Mouse (Mus musculus) urinary bladder, postnatal 14 days (tissue): ENCODE measurements around the gene Rab38.

Source experiments
- DNase-seq: peaks from one replicate; pipeline ENCODE4 v3.0.0; 2021; ENCODE audit warnings: low spot score

Gene Rab38

DNA sequence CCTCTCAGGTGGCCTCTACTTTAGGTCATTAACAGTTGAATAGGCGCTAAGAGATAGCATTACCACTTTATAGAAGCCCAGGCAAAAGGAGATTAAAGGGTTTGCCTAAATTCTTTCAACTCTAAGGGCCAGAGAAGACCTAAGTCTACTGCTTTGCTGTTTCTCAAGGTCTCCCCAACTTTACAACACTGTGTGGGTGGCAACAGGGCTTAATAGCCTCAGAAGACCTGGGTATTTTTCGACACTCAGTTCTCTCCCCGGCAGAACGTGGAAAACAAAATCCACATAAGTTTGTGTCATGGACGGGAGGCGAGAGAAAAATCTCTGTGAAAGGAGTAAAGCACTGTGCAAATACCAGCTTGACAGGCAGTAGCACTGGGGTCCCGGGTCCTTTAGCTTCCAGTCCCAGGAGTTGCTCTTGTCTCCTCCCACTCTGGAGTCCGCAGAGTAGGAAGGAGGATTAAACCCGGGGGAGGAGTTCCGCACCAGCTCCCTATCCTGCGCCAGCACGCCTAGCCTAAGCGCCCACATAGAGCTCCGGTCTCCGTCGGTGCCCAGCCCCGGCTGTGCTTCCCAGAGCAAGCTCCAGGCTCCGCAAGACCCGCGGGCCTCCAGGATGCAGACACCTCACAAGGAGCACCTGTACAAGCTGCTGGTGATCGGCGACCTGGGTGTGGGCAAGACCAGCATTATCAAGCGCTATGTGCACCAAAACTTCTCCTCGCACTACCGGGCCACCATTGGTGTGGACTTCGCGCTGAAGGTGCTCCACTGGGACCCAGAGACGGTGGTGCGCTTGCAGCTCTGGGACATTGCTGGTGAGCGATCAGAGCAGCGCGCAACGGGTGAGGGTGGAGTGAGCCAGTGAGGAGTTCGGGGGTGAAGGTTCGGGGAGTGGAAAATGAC, at the start of gene Rab38:
Gene Rab38, plus strand, starts transcription at position 488 of the 906 bp plus-strand sequence.
- peak; percentile 66 for DNase-seq

DNA sequence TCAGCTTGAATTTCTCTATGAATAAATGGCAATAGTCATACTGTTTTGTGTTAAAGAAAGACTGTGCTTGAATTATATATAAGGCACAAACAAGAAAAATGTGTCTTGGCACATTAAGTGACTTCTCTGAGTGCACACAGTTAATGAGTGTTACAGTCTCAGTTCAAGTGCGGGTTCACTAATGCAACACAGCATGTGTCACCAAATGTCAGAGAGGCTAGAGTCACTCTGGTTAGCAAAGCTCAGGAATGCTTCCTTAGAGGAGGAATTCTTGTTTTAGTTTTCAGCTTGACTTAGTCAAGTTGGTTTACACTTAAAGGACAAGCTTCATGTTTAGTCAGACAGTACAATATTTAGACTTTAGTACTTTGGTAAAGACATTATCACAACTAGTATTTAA, 35.5 kb upstream of the Rab38 start:
- no peak for DNase-seq

DNA sequence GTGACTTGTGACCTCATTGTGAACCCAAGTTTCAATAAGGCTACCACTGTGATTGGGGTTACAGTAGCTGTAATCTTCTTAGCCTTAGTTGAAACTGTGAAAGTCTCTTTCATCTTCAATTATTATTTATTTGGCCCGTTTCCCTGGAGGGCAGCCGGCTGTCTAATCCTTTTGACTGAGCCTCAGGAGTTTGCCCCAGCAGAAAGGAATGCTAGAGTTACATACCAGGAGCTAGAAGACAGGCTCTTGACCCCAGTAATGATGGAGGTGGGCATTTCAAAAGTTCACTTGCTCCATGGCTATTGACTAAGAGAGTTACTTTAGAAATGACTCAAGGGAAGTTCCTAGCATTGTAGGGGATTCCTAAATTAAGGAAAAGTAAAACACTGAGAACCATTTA, 34.3 kb upstream of the Rab38 start:
- DNase-seq = no peak

GRCm38 (mm10) chr7:88405311-88405710, 24.8 kb upstream of the Rab38 start:
- DNase-seq = no peak

DNA sequence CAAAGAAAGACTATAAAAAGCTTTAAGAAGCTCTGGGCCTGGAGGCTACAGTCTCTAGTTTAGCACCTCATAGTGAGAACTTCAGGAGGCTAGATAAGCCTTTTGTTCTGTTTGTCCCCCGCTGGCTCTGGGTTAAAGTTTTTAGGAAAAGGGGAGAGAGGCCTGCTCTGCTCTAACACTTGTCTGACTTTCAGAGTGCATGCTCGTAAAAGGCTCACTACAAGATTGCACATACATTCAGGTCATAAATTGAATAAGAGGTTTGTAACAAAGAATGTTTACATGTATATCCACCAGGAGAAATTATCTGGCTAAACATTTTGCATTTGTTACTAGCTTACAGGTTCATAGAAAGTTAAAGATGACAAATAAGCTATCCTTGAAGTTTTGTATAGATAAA, 23.6 kb upstream of the Rab38 start:
- DNase-seq = no peak

DNA sequence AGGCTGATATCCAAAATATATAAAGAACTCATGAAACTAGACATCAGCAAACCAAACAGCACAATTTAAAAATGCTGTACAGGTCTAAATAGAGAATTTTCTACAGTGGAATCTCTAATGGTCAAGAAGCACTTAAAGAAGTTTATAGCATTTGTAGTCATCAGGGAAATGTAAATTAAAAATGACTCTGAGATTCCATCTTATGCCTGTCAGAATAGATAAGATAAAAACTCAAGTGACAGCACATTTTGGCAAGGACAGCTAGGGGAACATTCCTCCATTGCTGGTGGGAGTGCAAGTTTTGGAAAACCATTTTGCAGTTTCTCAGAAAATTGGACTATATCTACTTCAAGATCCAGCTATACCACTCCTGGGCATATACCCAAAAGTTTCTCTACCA, 8.3 kb upstream of the Rab38 start:
- no peak for DNase-seq

DNA sequence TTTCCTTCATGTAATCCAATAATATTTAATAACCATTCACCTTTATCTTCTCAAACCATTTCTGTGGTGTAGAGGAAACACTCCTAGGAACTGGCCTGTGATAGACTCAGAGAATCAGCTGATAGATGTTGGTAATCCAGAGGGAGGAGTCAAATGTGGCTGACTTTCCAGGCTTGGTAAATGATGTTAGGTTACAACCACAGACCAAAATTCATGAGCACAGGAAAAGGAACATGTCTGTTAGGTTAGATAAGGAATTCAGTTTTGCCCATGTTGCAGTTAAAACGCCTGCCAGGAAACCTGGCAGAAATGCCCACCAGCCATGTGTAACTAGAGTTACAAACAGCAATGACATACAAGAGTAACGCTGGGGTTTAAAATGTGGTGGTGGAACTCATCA, 6.2 kb upstream of the Rab38 start:
- no peak for DNase-seq

DNA sequence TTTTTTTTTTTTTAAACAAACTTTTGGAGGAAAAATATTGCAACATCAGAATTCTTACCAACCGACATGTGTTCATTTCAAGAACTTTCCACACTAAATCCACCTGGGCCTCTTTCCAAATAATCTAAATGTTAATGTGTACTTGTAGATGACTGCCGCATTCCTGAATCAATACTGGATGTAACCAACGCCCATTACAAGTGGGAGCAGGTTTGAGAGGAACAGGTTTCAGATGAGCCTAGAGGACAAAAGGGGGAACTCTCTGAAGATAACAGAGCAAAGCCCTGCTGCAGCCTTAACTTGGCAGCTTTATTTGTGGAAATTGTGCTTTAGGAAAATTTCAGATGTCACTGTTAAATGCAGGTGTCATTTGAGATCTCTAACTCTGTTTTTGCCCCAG, 4.3 kb upstream of the Rab38 start:
- DNase-seq = no peak

GRCm38 (mm10) chr7:88427484-88427883, 2.6 kb upstream of the Rab38 start:
- no peak for DNase-seq

DNA sequence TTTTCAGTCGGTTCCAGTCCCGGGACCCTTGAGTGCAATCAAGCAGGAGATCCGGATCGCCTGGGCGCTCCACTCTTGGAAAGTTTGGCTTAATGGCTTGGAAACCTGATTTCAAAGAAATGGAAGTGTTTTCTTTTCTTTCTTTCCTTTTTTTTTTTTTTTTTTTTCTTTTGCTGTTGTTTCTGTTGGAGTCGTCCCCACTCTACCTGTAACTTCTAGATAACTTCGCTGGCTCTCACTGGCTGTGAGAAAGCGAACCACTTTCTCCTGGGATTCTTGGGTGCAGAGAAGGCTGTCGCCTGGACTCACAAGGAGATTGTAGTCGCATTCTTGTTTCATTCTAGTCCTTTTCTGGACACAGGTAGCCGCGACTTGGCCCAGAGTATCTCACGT, 615 bp downstream of the Rab38 start:
- DNase-seq = no peak

GRCm38 (mm10) chr7:88440301-88440700, 10.2 kb downstream of the Rab38 start:
- DNase-seq = no peak

DNA sequence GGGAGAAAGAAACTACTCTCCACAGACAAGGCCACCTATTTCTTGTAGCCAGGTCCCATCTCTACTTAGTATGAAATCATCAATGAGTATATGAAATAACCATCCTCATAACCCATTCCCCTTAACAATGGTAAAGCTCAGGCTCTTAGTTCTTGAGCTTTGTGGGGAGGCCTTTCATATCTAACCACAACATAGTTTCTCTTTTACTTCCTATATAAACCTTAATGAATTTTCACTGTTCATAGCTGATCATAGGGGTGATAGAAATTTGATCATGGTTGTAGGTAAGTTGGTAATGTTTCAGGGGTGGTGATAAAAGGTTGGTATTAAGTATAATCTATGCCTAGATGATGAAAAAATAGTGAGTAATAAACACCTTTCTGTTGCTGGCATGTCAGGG, 12.6 kb downstream of the Rab38 start:
- no peak for DNase-seq

GRCm38 (mm10) chr7:88443435-88443834, 13.4 kb downstream of the Rab38 start:
- DNase-seq = no peak

- no peak for DNase-seq
Observed at GRCm38 (mm10) chr7:88445320-88445903, 15.3 kb downstream of the Rab38 start.

DNA sequence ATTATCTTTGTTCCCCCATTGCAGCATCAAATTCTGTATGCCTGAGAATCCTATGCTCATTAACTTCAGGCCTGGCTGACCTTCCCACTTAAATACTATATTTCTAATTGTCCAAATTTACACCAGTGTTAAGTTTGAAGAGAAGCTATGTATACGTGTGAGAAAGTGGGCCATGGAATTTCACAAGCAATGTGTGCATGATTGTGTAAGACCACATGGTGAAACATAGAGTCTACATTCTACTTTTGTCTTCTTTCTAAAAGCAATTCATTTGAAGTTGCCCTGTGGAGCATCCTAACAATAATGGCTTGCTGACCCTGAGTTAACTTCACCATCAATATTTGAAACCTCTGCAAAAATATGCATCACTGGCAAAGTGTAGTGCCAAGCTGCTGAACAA, 23.2 kb downstream of the Rab38 start:
- DNase-seq = no peak

GRCm38 (mm10) chr7:88457827-88458226, 27.8 kb downstream of the Rab38 start:
- DNase-seq = no peak

- no peak for DNase-seq
Observed at GRCm38 (mm10) chr7:88467754-88468153, 37.7 kb downstream of the Rab38 start.

DNA sequence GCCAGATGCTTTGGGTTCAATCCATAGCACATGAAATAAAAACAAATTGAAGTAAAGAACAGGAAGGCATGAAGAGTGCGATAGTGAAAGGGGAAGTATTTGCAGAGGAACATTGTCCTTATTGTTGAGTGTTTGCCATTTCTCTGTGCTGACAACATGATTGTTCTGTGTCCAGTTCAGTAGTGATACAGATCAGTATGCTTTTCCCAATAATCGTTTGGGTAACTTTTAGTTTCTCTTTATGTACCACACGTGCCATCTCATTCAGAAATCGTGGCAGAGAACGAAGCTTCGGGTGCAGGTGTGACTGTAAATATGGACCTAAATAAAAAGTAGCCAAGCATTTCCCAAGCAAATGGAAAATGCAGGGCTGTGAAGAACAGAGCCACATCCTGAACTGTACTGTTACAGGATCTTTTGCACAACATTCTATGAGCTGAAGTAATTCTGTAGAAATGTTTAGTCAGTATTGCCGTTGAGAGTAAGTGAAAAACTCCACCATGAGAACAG, 52.1 kb downstream of the Rab38 start:
- no peak for DNase-seq

DNA sequence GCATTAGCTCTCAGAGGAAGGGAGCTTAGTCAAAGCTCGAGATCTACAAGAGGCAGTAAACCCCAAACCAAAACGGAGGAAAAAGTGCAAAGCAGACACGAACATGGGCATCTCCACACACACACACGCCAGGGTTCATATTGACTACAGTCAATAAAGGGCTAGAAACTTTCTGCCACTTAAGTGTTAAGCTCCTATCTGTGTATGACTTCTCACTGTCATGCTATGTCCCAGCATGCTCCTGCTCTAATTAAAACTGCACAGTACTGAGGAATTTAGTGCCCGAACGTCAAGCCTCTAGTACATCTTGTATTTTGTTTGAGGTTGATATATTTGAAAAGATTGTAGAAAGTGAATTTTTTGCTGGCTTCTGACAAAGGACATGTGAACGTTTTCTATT, 52.6 kb downstream of the Rab38 start:
- no peak for DNase-seq

- no peak for DNase-seq
Observed at GRCm38 (mm10) chr7:88491020-88491419, 60.9 kb downstream of the Rab38 start.

DNA sequence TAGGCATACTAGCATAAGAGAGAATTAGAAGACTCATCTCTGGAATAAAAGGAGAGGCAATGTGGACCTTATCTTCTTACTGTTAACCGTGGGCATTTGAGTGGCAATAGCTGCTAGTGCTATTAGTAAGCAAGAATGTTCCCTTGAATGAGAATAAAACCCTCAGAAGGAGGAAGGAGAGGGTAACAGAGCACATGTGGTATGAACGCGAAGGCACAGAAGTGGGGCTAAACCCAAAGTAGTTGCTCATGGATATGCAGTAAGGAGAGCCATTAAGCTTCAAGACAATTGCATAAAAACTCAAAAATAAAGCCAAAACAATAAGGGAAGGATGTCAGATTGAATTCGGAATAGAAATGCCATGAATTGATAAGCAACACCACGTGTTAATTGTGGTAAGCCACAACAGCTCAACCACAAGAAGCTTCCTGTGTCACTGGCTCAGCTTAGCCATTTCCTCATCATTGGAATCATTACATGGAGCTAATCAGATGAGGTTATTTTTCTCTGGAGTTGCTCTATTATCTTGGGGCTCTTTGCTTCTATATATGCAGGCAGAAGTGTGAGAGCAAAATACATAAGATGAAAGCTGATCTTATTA, 72.2 kb downstream of the Rab38 start:
- no peak for DNase-seq

DNA sequence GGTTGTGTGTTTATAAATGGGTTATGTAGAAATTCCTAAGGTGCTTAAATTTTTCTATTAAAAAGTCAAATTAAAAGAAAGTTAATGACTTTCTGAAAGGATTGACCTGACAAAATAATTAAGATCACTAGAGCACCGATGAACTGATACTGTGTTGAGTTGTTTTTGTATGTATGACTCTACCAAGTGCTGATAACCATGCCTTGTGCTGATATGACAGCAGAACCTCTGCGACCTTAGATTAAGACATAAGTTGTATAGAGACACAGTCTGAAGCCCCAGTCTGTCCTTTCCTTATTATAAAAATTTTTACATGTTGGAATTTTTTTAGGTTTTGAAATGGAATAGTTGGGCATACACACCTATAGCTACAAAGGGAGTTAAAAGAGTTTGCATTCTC, 79.7 kb downstream of the Rab38 start:
- no peak for DNase-seq

- DNase-seq = no peak
Observed at GRCm38 (mm10) chr7:88522481-88522880, 92.4 kb downstream of the Rab38 start.
